Comparison of ENCODE assay signal across 8 mouse cellular contexts in genomic region chr6:100882381-100883213, GRCm38 (mm10). TPM values are rescaled to one million over a fixed set of nuclear protein-coding genes. Genes with fewer than 3 reads are reported as not detected.
DNase-seq lines count a peak whose midpoint lies in the region; ATAC-seq lines count a peak whose summit lies in the region.

No protein-coding gene starts in this region.

- no peaks in the 10 kb centered on the region for H3K36me3 ChIP-seq in hindbrain, embryonic 14.5 days (replicated peaks; ENCODE audit: control insufficient read depth, insufficient read depth)

- WGBS in hindbrain, embryonic 14.5 days = 19% methylated on average over 15 of the region's 15 CpGs

- peak; percentile 71 for DNase-seq in MN1 (ENCODE audit: low spot score)
- peak; percentile 43 for DNase-seq in cerebellum, adult 9-11 months
- DNase-seq in frontal cortex, adult 2 months (ENCODE audit: extremely low spot score in 1 of 2, low spot score in 1 of 2) = peak; percentile 28 to 87
- DNase-seq in hindbrain, embryonic 14.5 days (ENCODE audit: low spot score) = peak; percentile 91
- DNase-seq in layer of hippocampus, postnatal 25 days (ENCODE audit: extremely low spot score in 1 of 2, low spot score in 1 of 2) = peak; percentile 74 to 94
- peak; percentile 78 for DNase-seq in lung, postnatal 14 days
- DNase-seq in right cerebral cortex, adult 18-20 months = peak; percentile 51
- peak; percentile 70 for DNase-seq in urinary bladder, postnatal 25 days (ENCODE audit: low spot score)

- H3K4me1 ChIP-seq in hindbrain, embryonic 14.5 days (replicated peaks; ENCODE audit: control insufficient read depth, insufficient read depth, low read length) = no peaks in the 10 kb centered on the region

- peak overlapping the region; percentile 40 for H3K4me2 ChIP-seq in hindbrain, embryonic 14.5 days (replicated peaks)

- H3K27ac ChIP-seq in hindbrain, embryonic 14.5 days = no peak overlapping the region

- ATAC-seq in hindbrain, embryonic 14.5 days (ENCODE audit: low FRiP score) = no peak

- no peak overlapping the region for H3K4me3 ChIP-seq in hindbrain, embryonic 14.5 days (replicated peaks; ENCODE audit: low read length)

- H3K27me3 ChIP-seq in hindbrain, embryonic 14.5 days (ENCODE audit: control insufficient read depth, insufficient read depth, low read length) = no peaks in the 10 kb centered on the region

- no peaks in the 10 kb centered on the region for H3K9me3 ChIP-seq in hindbrain, embryonic 14.5 days (ENCODE audit: control insufficient read depth, low read length)

- H3K9ac ChIP-seq in hindbrain, embryonic 14.5 days = no peak overlapping the region

RNA-seq across cellular contexts. Expression of gene Ppp4r2, which starts 49.2 kb away (rescaled TPM):
- 39.0 and 41.9 TPM in 2 replicates for polyA plus RNA-seq in frontal cortex, adult 2 months (2012; rRNA removed)
- polyA plus RNA-seq in hindbrain, embryonic 14.5 days (2014; fragmentation: Nextera tagmentation; extraction: Ambion mirVana) = 26.6 and 27.0 TPM in 2 replicates
- total RNA-seq in layer of hippocampus, postnatal 25 days (2021) = 10 to 100 TPM; 73.4 to 80.7 TPM
